Mouse (Mus musculus) c-Kit-positive CD71-negative TER-119-negative erythroid progenitor cells, embryonic 14.5 days (primary cell): ENCODE results near the gene Ugt1a8.

ENCODE experiments used
- DNase-seq: peaks from one replicate; pipeline ENCODE4 v3.0.0-alpha.2; 2013; ENCODE audit warnings: low read depth

Ugt1a8 gene

DNA sequence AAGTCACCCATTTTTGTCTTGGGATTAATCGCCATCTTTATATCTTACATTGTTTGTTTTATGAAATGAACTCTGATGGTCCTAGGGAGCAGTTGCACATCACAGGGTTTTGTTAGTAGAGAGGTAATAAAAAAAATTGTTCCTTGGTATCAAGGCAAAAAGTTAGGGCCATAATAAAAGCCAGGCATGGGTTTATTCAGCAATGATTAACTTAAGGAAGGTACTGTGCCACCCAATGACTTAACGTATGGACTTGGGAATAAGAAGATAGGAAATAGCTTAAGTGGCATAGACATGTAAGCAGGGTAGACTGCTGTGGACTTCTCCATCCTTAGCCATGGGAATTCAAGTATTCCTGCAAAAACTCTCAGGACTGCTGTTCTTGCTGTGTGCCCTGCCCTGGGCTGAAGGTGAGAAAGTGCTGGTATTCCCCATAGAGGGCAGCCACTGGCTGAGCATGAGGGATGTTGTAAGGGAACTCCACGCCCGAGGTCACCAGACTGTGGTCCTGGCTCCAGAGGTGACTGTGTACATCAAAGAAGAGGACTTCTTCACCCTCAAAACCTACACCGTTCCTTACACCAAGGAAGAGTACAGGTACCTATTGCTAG lies 98.8 kb downstream of the Ugt1a8 start:
- DNase-seq = no peak

GRCm38 (mm10) chr1:88192136-88192535 lies 104.5 kb downstream of the Ugt1a8 start:
- no peak for DNase-seq

DNA sequence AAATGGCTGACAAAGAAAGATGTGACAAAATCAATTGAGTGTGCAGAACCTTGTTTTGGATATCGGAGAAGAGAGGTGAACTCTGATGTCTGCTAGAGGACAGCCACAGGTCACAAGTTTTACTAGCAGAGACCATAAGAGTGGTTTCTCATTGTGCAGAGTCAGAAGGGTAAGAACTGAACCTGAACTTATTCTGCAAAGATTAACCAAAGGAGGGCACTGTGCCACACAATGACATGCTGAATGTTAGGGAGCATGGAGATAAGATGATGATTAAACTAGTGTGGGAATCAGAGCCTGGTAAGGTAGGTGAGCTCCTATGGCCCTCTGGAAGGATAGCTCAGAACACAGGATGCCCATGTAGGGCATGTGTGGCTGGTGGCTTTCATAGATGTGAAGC lies 108.1 kb downstream of the Ugt1a8 start:
- no peak for DNase-seq

DNA sequence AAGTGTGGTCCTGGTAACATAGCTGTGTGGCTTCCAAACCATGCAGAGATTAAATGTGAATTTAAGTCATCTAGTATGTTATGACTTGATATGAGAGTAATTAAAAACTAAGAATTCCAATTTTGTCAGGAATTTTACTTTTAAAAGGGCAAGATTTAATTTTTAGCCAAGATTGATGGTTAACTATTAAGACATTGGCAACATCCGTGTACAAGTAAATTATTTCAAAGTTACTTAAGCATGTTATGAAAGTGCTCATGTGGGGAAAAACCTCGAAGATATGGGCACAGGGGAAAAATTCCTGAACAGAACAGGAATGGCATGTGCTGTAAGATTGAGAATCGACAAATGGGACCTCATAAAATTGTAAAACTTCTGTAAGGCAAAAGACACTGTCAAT lies 109.8 kb downstream of the Ugt1a8 start:
- no peak for DNase-seq

GRCm38 (mm10) chr1:88199996-88200395 lies 112.4 kb downstream of the Ugt1a8 start:
- DNase-seq = no peak

DNA sequence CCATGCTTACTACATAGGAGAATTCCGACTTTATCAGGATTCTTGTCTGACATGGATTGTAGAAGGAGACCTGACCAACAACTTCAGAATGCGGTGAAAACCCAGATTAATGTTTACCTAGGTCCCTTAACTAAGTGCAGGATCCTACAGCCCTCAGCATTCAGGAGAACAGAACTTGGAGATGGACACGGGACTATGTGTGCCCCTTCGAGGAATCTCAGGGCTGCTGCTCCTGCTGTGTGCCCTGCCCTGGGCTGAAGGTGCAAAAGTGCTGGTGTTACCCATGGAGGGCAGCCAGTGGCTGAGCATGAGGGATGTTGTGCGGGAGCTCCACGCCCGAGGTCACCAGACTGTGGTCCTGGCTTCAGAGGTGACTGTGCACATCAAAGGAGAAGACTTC lies 112.8 kb downstream of the Ugt1a8 start, which contains the start of gene Ugt1a2:
Gene Ugt1a2 (plus strand): TSS at position 146 of the 400 bp plus-strand sequence.
- DNase-seq = no peak

DNA sequence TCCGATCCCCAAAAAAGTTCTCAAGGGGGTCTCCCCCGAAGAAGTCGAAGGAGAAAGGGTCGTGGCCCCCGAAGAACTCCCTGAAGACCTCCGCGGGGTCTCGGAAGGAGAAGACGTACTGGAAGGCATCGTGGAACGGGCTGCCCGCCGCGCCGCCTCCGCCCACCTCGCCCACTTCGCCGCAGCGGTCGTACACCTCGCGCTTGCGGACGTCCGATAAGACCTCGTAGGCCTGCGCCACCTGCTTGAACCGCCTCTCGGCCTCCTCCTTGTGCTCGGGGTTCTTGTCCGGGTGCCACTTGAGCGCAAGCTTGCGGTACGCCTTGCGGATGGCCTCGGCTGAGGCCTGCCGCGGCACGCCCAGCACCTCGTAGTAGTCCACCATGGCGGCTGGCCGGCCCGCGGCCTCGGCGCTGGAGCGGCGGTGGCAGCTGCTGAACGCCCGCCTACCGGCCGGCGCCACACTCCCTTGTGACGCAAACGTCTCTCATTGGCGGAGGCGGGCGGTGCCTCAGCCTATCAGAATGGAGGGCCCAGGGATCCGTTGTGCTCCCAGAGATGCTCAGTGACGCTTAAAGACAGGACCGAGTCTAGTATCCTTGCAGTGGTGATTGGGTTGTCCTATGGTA lies 117.8 kb downstream of the Ugt1a8 start, which contains the start of gene Dnajb3:
Gene Dnajb3 (minus strand): TSS at position 489 of the 629 bp plus-strand sequence.
- peak; percentile 36 for DNase-seq

GRCm38 (mm10) chr1:88206843-88207479 lies 119.3 kb downstream of the Ugt1a8 start:
- peak; percentile 9 for DNase-seq

DNA sequence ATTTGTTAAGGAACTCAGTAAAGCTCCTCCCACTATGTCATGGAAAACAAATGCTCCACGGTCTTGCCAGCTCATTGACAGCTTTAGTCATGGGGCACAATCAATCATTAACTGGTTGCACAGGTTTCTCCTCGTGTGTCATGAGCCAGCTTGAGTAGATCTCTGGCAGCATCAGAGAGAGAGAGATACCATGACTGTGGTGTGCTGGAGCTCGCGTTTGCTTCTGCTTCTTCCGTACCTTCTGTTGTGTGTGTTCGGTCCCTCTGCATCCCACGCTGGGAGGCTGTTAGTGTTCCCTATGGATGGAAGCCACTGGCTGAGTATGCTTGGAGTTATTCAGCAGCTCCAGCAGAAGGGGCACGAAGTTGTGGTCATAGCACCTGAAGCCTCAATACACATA lies 124.2 kb downstream of the Ugt1a8 start, which contains the start of gene Ugt1a1:
Gene Ugt1a1 (plus strand): TSS at position 148 of the 400 bp plus-strand sequence.
- DNase-seq = no peak

DNA sequence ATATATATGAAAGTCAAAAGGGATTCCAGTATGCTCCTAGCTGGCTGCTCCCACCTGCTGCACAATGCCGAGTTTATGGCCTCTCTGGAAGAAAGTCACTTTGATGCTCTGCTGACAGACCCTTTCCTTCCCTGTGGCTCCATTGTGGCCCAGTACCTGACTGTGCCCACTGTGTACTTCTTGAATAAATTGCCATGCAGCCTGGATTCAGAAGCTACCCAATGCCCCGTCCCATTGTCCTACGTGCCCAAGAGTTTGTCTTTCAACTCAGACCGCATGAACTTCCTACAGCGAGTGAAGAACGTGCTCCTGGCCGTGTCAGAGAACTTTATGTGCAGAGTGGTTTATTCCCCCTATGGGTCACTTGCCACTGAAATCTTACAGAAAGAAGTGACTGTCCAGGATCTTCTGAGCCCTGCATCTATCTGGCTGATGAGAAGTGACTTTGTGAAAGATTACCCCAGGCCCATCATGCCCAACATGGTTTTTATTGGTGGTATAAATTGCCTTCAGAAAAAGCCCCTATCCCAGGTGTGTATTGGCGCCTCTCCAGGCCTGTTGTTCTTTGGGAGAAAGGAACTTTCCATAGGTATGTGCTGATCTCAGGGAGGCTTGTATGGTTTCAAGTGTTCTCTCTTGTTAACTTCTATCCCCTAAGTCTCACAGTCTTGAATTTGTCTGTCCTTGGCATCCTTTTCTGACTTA lies 124.9 kb downstream of the Ugt1a8 start:
- no peak for DNase-seq

DNA sequence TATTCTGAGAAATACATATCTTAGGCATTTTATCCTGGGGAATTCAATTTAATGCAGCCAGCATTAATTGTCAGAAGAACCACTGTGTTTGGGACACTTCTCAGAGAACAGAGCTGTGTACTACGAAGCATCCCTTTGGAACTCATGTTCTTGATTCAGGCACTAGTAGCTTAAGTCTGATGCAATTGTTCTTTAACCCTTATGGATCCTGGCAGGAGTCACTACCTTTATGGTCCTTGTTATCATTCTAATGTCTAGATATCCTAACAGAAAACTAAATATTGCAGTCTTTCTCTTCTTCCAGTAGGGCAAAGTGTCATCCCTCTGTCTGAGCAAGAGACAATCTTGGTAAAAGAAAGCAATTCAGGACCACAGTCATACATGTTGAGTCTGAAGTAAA lies 125.4 kb downstream of the Ugt1a8 start:
- DNase-seq = no peak

DNA sequence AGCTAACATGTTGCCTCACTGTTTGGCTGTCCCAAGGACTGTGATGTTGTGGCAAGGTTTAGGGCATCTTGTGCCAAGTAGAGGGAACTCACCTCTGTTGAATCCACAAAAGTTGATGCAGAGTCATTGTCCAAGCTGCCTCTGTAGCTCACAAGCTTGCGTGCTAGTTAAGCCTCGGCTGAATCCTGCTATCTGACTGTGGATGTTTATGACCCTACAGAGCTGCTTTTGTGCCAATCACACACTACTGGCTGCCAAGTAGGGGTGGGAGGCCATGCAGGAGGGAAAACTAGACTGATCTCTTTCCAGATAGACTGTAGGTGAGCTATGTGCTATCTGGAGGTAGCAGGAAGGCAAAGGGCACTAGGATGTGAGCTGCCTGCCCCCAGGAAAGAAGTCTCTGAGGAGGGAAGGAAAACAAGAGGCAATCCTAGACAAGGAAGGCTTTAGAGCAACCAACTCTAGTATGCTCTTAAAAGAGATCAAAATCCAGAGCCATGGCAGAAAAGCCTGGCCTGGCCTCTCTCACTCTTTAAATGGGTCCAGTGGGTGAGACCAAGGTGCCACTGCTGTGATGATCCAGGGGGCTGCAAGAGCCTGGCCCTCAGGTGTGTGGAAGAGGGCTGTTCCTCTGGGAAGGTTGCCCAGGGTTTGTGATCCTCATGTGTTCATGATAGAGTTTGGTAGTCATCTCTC lies 126.3 kb downstream of the Ugt1a8 start:
- DNase-seq = no peak

DNA sequence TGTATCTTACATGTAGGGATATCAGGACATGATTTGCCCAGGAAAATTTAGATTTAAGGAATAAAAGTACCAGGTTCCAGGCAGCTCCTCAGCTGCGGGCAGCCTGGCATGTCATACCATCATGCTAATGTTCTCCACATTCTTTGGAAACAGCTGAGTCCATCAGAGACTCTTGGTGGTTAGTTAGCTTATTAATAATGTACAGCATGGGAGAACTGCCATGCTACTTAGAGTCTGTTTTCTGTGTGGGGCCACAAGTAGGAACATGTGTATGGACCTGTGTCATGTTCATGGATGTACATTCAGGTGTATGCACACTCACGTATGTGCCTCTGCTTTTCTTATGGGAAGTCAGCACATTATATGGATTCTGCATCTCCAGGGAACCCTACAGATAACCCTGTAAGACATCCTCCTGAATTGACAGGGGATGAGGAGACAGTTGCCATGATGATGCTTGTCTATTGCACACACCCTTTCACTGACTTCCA lies 126.9 kb downstream of the Ugt1a8 start:
- DNase-seq = no peak

- DNase-seq = no peak
Measured at GRCm38 (mm10) chr1:88215466-88216380, 128.1 kb downstream of the Ugt1a8 start.

- DNase-seq = no peak
Measured at GRCm38 (mm10) chr1:88216551-88216950, 128.9 kb downstream of the Ugt1a8 start.

DNA sequence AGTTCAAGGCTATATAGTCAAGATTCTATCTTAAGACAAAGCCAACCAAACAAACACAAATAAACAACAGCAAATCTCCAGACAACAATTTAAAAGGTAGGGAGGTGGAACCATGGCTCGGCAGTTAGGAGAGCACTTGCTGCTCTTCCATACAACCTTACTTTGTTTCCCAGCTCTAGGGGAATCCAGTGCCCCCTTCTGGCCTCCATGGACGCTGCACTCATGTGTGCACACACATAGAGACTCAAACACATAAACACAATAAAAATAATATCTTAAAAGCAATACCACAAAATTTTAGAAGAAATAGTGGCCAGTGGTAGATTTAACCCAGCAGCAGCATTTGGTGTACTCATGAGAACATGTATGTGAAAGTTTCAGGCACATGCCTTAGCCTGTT lies 129.5 kb downstream of the Ugt1a8 start:
- DNase-seq = no peak

GRCm38 (mm10) chr1:88217576-88217975 lies 130.0 kb downstream of the Ugt1a8 start:
- DNase-seq = no peak

DNA sequence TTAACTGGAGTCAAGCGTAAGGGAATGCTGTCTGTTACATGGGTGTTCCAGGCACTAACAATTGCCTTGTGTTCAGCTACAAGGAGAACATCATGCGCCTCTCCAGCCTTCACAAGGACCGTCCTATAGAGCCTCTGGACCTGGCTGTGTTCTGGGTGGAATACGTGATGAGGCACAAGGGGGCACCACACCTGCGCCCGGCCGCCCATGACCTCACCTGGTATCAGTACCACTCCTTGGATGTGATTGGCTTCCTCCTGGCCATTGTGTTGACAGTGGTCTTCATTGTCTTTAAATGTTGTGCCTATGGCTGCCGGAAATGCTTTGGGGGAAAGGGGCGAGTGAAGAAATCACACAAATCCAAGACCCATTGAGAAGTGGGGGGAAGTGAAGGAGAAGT lies 130.4 kb downstream of the Ugt1a8 start:
- no peak for DNase-seq

- no peak for DNase-seq
Measured at GRCm38 (mm10) chr1:88218591-88218990, 131.0 kb downstream of the Ugt1a8 start.

DNA sequence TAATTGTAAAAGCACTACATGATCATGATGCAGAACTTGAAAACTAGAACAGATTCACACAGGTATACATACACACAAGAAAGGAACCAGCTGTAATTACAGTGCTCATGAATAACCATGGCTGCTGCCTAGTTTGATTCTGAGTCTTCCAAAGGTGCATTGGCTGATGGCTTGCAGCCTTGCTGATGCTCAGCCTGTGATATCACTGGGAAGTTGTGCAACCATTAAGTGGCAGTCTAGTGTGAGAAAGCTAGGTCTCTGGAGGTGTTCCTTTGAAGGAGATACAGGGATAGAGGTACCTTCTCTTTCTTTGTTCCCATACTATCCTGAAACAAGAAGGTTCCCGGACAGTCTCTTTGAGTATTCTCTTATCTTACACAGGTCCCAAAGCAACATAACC lies 131.4 kb downstream of the Ugt1a8 start:
- DNase-seq = no peak

- DNase-seq = no peak
Measured at GRCm38 (mm10) chr1:88220336-88220735, 132.7 kb downstream of the Ugt1a8 start.
